Mouse (Mus musculus): ENCODE data around the gene Lipm.

Lipm gene

GRCm38 (mm10) chr19:34100633-34101032 lies at the start of gene Lipm:
TSS of gene Lipm (plus strand) at chr19:34100933.
- DNase-seq (ENCODE audit: low spot score in 2 of 2), result no peak

GRCm38 (mm10) chr19:34051502-34051901 lies 49.2 kb upstream of the Lipm start:
- DNase-seq (ENCODE audit: low spot score in 2 of 2), result no peak

- no peak for DNase-seq (ENCODE audit: low spot score in 2 of 2)
Measured at GRCm38 (mm10) chr19:34063547-34063946, 37.2 kb upstream of the Lipm start.

GRCm38 (mm10) chr19:34064059-34064458 lies 36.7 kb upstream of the Lipm start:
- no peak for DNase-seq (ENCODE audit: low spot score in 2 of 2)

GRCm38 (mm10) chr19:34066779-34067472 lies 33.8 kb upstream of the Lipm start, which contains the start of gene Lipn:
TSS of gene Lipn (plus strand) at chr19:34067358.
- DNase-seq (ENCODE audit: low spot score in 2 of 2), result no peak

- DNase-seq (ENCODE audit: low spot score in 2 of 2), result no peak
Measured at GRCm38 (mm10) chr19:34074239-34074638, 26.5 kb upstream of the Lipm start.

GRCm38 (mm10) chr19:34078130-34078529 lies 22.6 kb upstream of the Lipm start:
- no peak for DNase-seq (ENCODE audit: low spot score in 2 of 2)

GRCm38 (mm10) chr19:34089011-34089680 lies 11.6 kb upstream of the Lipm start:
- no peak for DNase-seq (ENCODE audit: low spot score in 2 of 2)

- no peak for DNase-seq (ENCODE audit: low spot score in 2 of 2)
Measured at GRCm38 (mm10) chr19:34095381-34095780, 5.4 kb upstream of the Lipm start.

GRCm38 (mm10) chr19:34096228-34096627 lies 4.5 kb upstream of the Lipm start:
- DNase-seq (ENCODE audit: low spot score in 2 of 2), result no peak

GRCm38 (mm10) chr19:34101888-34102287 lies 1.2 kb downstream of the Lipm start:
- DNase-seq (ENCODE audit: low spot score in 2 of 2), result no peak

GRCm38 (mm10) chr19:34104841-34105240 lies 4.1 kb downstream of the Lipm start:
- no peak for DNase-seq (ENCODE audit: low spot score in 2 of 2)

- DNase-seq (ENCODE audit: low spot score in 2 of 2), result no peak
Measured at GRCm38 (mm10) chr19:34119102-34119501, 18.4 kb downstream of the Lipm start.

GRCm38 (mm10) chr19:34119653-34120052 lies 18.9 kb downstream of the Lipm start:
- DNase-seq (ENCODE audit: low spot score in 2 of 2), result no peak

- no peak for DNase-seq (ENCODE audit: low spot score in 2 of 2)
Measured at GRCm38 (mm10) chr19:34120107-34120731, 19.5 kb downstream of the Lipm start.

GRCm38 (mm10) chr19:34138720-34139430 lies 38.1 kb downstream of the Lipm start:
- DNase-seq (ENCODE audit: low spot score in 2 of 2), result no peak

- no peak for DNase-seq (ENCODE audit: low spot score in 2 of 2)
Measured at GRCm38 (mm10) chr19:34139431-34140046, 38.8 kb downstream of the Lipm start.

GRCm38 (mm10) chr19:34148421-34148820 lies 47.7 kb downstream of the Lipm start:
- no peak for DNase-seq (ENCODE audit: low spot score in 2 of 2)

- DNase-seq (ENCODE audit: low spot score in 2 of 2), result peak; percentile 11 to 33
Measured at GRCm38 (mm10) chr19:34151909-34152308, 51.2 kb downstream of the Lipm start.

- no peak for DNase-seq (ENCODE audit: low spot score in 2 of 2)
Measured at GRCm38 (mm10) chr19:34153263-34154144, 52.8 kb downstream of the Lipm start.

- DNase-seq (ENCODE audit: low spot score in 2 of 2), result no peak
Measured at GRCm38 (mm10) chr19:34162693-34163092, 62.0 kb downstream of the Lipm start.
